Mouse (Mus musculus): Measurements from ENCODE around the gene Abhd11.
A peak's percentile ranks its signal among the peaks of the same experiment; 100 is the strongest.
"Not testable (repeated sequence)": the region's sequence is repeated elsewhere in the genome, so short reads cannot be mapped to it uniquely, and the experiment has no call there.

Abhd11 gene

GRCm38 (mm10) chr5:135024665-135025224, 15.8 kb downstream of the Abhd11 start:
- DNase-seq = no peak

DNA sequence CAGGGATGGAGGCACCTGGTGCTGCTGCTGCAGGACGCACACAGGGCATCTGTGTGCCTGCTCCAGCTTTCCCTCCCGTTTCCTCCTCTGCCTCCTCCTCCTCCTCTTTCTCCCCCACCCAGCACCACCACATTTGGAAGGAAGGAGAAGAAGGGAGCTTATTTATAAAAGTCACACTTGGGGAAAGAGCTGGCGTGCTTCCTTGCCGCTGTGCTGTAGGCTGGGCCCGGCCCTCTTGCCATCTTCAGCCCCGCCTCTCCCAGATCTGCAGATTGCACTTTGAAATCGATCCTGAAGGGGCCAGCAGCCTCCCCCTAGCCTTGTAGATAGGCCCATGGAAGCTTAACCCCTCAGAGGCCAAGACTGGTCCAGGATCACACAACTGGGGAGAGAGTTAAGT, 16.9 kb downstream of the Abhd11 start:
- no peak for DNase-seq

DNA sequence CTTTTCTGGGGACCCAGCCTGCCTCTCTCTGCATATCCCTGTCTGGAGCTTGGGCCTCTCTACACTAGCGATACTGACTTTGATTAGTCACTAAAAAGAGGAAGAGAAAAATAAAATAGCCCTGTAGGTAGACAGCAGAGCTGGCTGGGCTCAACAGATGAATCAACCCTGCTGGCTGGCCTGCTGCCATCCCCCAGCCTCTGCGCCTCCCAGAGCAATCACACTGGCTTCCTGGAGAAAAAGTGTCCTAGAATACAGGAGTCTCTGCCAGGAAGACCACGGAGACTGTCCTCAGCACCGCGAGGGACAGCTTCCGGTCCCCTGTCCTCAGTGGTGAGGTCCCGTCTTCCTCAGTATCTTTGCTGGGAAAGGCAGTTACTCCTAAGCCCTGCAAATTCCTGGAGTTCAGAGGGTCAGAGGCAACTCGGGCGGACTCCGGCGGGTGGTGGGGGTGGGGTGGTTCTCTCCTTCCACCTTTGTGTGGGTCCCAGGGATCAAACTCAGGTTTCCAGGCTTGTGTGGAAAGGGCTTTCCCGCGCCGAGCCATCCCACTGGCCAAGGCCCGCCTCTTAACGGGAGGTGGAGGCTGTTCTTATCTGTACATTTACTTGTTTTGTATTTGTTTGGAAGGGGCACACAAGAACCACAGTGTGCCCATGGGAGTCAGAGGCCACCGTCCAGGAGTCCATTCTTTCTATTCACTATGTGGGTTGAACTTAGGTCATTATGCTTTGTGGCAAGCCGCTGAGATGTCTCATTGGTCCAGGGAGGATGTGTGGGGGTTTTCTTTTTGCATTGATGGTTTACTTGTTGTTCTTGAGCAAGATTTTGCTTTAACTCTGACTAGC, 20.3 kb downstream of the Abhd11 start:
- peak; percentile 70 for DNase-seq

- DNase-seq = no peak
Observed at GRCm38 (mm10) chr5:135032581-135032980, 23.6 kb downstream of the Abhd11 start.

GRCm38 (mm10) chr5:135034593-135034992, 25.6 kb downstream of the Abhd11 start:
- DNase-seq = no peak

GRCm38 (mm10) chr5:135035608-135036359, 26.8 kb downstream of the Abhd11 start:
- no peak for DNase-seq

GRCm38 (mm10) chr5:135037946-135038345, 29.0 kb downstream of the Abhd11 start:
- DNase-seq = no peak

- DNase-seq = no peak
Observed at GRCm38 (mm10) chr5:135039541-135039940, 30.6 kb downstream of the Abhd11 start.

DNA sequence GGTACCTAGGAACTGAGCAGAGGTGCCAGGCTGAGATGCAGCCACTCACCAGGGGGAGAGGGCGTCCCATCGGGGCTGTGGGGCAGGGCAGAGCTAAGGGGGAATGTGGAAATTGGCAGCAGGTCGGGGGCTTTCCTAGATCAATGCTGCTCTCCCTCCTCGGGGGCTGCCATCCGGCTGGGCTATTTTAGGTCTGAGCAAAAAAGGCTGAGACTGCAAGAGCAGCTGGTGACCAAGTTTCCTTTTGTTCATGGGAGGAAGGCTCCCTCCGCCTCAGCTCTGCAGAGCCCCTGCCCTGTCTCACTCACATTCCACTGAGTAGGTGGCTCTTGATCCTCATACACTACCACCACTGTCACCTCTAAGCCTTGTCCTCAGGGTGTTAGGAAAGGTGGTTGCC, 31.1 kb downstream of the Abhd11 start:
- no peak for DNase-seq

DNA sequence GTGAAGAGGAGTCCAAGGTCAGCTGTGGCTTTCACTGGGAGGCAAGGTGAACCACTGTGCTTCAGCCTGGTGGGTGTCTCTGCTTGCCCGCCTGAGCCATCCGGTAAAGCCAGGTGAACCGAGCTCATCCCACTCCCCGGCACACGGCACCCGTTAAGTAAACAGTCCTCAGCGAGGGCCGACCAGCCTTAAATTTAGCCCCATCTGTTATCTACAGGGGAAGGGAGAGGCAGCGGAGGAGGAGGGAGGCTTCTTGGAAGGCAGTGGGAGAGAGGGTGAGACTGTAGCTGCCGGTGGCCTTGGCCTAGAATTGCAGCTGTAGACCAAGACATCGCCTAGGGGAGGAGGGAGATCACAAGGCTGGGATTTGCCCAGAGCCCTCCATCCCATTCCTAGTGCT, 31.8 kb downstream of the Abhd11 start:
- DNase-seq = no peak

GRCm38 (mm10) chr5:135042105-135042788, 33.3 kb downstream of the Abhd11 start:
- DNase-seq = no peak

DNA sequence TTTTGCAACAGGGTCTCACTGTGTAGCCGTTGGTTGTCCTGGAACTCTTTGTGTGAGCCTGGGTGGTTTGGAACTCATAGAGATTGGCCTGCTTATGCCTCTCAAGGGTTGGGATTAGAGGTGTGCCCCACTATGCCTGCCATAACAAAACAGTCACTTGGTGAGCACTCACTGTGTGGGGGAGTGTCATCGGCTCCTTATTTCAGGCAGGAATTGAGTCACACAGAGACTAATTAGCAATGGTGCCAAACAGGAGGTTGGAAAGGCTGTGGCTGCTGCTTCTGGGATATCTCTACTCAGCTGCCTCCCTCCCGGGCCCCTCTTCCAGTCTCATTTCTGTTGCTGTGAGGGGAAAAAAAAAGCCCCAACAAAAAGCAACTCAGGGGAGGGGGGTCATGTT, 35.6 kb downstream of the Abhd11 start:
- no peak for DNase-seq

DNA sequence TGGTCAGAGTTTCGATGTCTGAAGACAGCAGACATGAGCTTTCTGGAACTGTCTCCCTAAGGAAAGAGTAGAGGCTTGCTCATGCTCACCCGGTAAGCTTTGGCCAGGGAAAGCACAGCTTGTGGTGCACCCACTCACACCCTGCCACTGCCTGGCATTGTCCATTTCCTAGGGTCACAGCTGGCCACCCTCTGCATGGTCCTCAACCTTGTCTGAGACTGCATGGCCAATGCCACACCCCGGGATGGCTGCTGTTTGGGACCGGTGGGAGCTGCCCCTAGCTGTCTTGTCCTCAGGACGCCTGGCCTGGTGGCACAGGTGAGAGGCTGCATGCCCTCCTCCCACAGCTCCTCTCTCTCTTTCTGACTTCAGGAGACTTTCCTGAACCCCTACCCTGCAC, 39.6 kb downstream of the Abhd11 start:
- no peak for DNase-seq

DNA sequence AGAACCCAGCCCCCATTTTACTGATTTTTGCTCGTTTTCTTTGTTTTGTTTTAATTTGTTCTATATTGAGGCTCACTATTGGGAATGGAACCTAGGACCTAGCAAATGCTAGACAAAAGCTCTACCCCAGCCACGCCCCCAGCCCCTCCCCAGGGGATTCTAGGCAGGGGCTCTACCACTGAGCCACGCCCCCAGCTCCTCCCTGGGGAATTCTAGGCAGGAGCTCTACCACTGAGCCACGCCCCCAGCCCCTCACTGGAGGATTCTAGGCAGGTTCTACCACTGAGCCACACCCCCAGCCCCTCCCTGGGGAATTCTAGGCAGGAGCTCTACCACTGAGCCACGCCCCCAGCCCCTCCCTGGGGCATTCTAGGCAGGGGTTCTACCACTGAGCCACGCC, 40.3 kb downstream of the Abhd11 start:
- not testable (repeated sequence) for DNase-seq

- DNase-seq = no peak
Observed at GRCm38 (mm10) chr5:135053356-135053755, 44.4 kb downstream of the Abhd11 start.
